Mouse (Mus musculus) kidney, adult 2 months (tissue): Measurements from ENCODE around the gene Ell2.
A peak's percentile ranks its signal among the peaks of the same experiment; 100 is the strongest.

Source experiments
- CTCF ChIP-seq: fragments of 200-500 bp; conservative IDR thresholded peaks from 2 replicates; pipeline ENCODE4 v1.5.1; 2011; ENCODE audit warnings: low read depth, mild to moderate bottlenecking, control low read depth, low read length, moderate library complexity, mixed read lengths; ENCODE audit not compliant: insufficient read depth, insufficient read length
- POLR2A ChIP-seq: fragments of 200-500 bp; IDR thresholded peaks from one replicate; pipeline ENCODE4 v1.6.1; 2011; ENCODE audit warnings: low read depth, low read length, control low read depth

DNA sequence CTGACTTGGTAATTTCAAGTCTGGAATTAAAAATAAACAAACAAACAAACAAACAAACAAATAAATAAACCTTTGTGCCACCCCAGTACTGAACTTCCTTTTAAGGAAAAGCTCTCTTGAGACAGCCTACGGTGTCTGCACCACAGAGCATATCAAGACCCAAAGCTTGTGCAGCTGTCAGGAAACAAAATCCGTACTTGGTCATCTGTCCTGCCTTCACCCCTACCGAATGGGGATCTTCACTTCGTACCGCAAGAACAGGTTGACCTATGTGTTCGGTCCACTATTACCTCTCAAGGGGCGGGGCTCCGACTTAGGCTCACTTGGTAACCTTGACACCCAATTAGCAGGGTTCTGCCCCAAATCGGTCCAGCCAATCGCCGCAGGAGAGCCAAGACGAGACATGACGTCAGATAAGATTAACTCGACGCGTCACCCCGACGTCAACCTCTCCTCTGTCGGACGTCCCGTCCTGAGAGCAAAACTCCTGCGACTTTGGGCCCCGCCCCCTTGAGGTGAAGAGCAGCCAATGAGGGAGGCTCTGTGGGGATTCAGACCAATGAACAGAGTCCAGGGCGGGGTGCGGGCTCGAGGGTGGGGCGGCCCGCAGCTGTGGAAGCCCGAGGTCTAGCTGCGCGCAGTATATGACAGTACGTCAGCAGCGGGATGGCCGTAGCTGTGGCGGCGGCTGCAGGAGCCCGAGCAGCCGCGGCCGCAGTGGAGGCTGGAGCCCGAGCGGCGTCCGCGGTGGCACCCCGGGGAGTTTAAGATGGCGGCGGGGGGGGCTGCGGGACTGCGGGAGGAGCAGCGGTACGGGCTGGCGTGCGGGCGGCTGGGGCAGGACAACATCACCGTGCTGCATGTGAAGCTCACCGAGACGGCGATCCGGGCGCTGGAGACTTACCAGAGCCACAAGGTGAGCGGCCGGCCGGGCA, 592 bp downstream of the Ell2 start:
- TF ChIP-seq CTCF (no peak), POLR2A (peak; percentile 58)
